Mouse (Mus musculus) MEL (cell line): ENCODE results near the gene Rasl12.

Source experiments
- EP300 ChIP-seq, 2 experiments: IDR thresholded peaks; 2 replicates each; pipeline ENCODE4 v1.6.1; 2011; ENCODE audit warnings: improper control_type of control experiment in 2 of 2, low read length in 2 of 2, low read depth in 1 of 2, mild to moderate bottlenecking in 1 of 2
- GATA1 ChIP-seq: IDR thresholded peaks from 2 replicates; pipeline ENCODE4 v1.6.1; 2011; ENCODE audit warnings: low read depth, low read length, improper control_type of control experiment

DNA sequence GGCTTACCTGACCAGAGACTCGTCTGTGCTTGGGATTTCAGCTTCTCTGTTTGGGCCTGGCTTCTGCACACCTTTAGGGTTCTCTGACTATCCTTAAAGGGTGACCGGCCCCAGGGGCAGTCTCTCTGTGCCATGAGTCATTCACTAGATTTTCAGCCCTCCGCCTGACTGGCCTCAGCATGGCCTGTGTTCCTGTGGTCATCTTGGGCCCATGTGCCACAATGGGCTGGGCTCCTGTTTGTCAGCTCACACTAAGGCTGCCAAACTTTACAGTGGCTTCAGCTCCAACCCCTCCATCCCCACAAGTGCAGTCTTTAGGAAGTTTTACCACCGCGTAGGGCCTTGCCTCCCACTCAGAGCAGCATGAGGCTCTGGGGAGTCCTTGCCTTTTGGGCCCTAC is 45.1 kb upstream of the Rasl12 start:
- TF ChIP-seq GATA1 (no peak), EP300 (IDR thresholded peaks at IDR 0.05; ENCODE audit: low read depth in 1 of 2, low read length in 2 of 2) (no peak)
